Mouse (Mus musculus) kidney, embryonic 14.5 days (tissue): ENCODE data around the gene Arl3. TPM values are rescaled to one million over a fixed set of nuclear protein-coding genes. Genes with fewer than 3 reads are reported as not detected.
A peak's percentile ranks its signal among the peaks of the same experiment; 100 is the strongest.

Experiments used
- ATAC-seq: fragments of 200-750 bp; cut with Nextera tagmentation; 2 replicates; pipeline ENCODE4 v1.8.0; 2017; ENCODE audit warnings: moderate number of reproducible peaks, mild to moderate bottlenecking, moderate TSS enrichment, moderate library complexity; ENCODE audit not compliant: low FRiP score, low TSS enrichment
- H3K27ac ChIP-seq: fragments of 300-500 bp; sonication (generic); 2 replicates; pipeline ENCODE4 v1.5.1; 2014; ENCODE audit warnings: low read depth, mild to moderate bottlenecking, low read length, moderate library complexity, mixed read lengths
- H3K27me3 ChIP-seq: fragments of 300-500 bp; sonication (generic); 2 replicates; pipeline ENCODE4 v1.6.1; 2014; ENCODE audit warnings: mild to moderate bottlenecking, low read length; ENCODE audit not compliant: control insufficient read depth, insufficient read depth
- H3K36me3 ChIP-seq: fragments of 300-500 bp; sonication (generic); 2 replicates; pipeline ENCODE4 v1.6.1; 2014; ENCODE audit warnings: low read length, mixed read lengths; ENCODE audit not compliant: control insufficient read depth, insufficient read depth
- H3K4me1 ChIP-seq: fragments of 300-500 bp; sonication (generic); 2 replicates; pipeline ENCODE4 v1.6.1; 2014; ENCODE audit warnings: low read length, mixed read lengths; ENCODE audit not compliant: control insufficient read depth, insufficient read depth
- H3K4me2 ChIP-seq: fragments of 300-500 bp; sonication (generic); replicated peaks from 2 replicates; pipeline ENCODE4 v1.6.1; 2014; ENCODE audit warnings: low read depth, mild to moderate bottlenecking, low read length
- H3K4me3 ChIP-seq: fragments of 300-500 bp; sonication (generic); 2 replicates; pipeline ENCODE4 v1.5.1; 2014; ENCODE audit warnings: mild to moderate bottlenecking, low read length
- H3K9ac ChIP-seq: fragments of 300-500 bp; sonication (generic); 2 replicates; pipeline ENCODE4 v1.6.1; 2014; ENCODE audit warnings: low read depth, mild to moderate bottlenecking, low read length, moderate library complexity
- H3K9me3 ChIP-seq: fragments of 300-500 bp; sonication (generic); 2 replicates; pipeline ENCODE4 v1.6.1; 2016; ENCODE audit warnings: low read length; ENCODE audit not compliant: control insufficient read depth
- WGBS: fragments of 180-500 bp; shearing (Covaris S2); extraction: QIAGEN DNeasy Blood & Tissue Kit; methylation state at CpG from one replicate; pipeline ENCODE4 v1.1.7; 2014; 5-methylcytosine and 5-hydroxymethylcytosine counted together
- polyA plus RNA-seq: library from polyadenylated mRNA; unstranded; fragments of >200 nt; fragmentation: Nextera tagmentation; extraction: Ambion mirVana; gene quantifications from 2 replicates; pipeline ENCODE4 v1.2.1, GENCODE M21; 2014

Arl3 gene
- polyA plus RNA-seq, 1 experiment from 2014 or later = 98.3 TPM

GRCm38 (mm10) chr19:46598187-46598586 lies 25.2 kb upstream of the Arl3 start:
- WGBS = 76% methylated on average over 4 of the region's 4 CpGs
- Histone ChIP-seq H3K4me1 (peaks cover 21% of the 10 kb centered on the region), H3K4me2 (peak overlapping the region; percentile 30), H3K9me3 (no peaks in the 10 kb centered on the region), H3K4me3 (peak overlapping the region; percentile 93; the same call in 1 of the 2 replicates), H3K36me3 (peaks cover 7% of the 10 kb centered on the region), H3K27me3 (no peaks in the 10 kb centered on the region), H3K9ac (no peak overlapping the region), H3K27ac (no peak overlapping the region)
- ATAC-seq = no peak

- H3K27ac ChIP-seq = no peak overlapping the region
- H3K4me2 ChIP-seq = no peak overlapping the region
- 86% methylated on average over 9 of the region's 9 CpGs for WGBS
- H3K36me3 ChIP-seq = peaks cover 42% of the 10 kb centered on the region
- no peak overlapping the region for H3K9ac ChIP-seq
- peaks cover under 1% of the 10 kb centered on the region; the same call in 1 of the 2 replicates for H3K4me1 ChIP-seq
- no peaks in the 10 kb centered on the region for H3K27me3 ChIP-seq
- H3K9me3 ChIP-seq = no peaks in the 10 kb centered on the region
- no peak for ATAC-seq
- H3K4me3 ChIP-seq = no peak overlapping the region
Measured at GRCm38 (mm10) chr19:46592751-46593439, 19.9 kb upstream of the Arl3 start.

DNA sequence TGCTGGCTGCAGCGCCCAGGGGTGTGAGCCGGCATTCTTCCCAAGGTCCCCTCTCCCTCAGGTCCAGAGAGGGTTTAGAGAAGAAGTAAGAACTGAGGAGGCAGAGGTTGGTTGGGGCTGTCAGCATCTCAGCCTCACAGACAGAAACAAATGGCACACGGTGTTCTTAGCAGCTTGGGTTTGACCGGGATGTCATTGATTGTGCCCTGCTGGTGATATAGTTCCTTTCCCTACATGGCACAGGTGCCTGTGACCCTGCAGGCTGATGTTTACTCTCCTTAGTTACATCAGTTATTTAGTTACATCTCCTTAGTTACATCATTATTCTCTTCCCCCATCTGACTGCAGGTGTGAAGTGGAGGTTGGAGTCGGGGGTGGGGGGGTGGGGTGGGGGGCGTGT lies 18.6 kb upstream of the Arl3 start:
- H3K4me3 ChIP-seq = no peak overlapping the region
- H3K27me3 ChIP-seq = no peaks in the 10 kb centered on the region
- H3K9me3 ChIP-seq = no peaks in the 10 kb centered on the region
- H3K27ac ChIP-seq = no peak overlapping the region
- peaks cover 42% of the 10 kb centered on the region for H3K36me3 ChIP-seq
- no peak overlapping the region for H3K4me2 ChIP-seq
- no peak for ATAC-seq
- no peaks in the 10 kb centered on the region for H3K4me1 ChIP-seq
- no peak overlapping the region for H3K9ac ChIP-seq
- WGBS = 80% methylated on average over 6 of the region's 6 CpGs

GRCm38 (mm10) chr19:46587823-46588508 lies 15.0 kb upstream of the Arl3 start:
- Histone ChIP-seq H3K9ac (no peak overlapping the region), H3K27ac (no peak overlapping the region), H3K4me2 (no peak overlapping the region), H3K4me3 (no peak overlapping the region), H3K36me3 (peaks cover 42% of the 10 kb centered on the region), H3K27me3 (no peaks in the 10 kb centered on the region), H3K4me1 (no peaks in the 10 kb centered on the region), H3K9me3 (no peaks in the 10 kb centered on the region)
- WGBS = 53% methylated on average over 13 of the region's 13 CpGs
- peak; percentile 78 for ATAC-seq

GRCm38 (mm10) chr19:46575196-46575595 lies 2.2 kb upstream of the Arl3 start:
- Histone ChIP-seq H3K27me3 (no peaks in the 10 kb centered on the region), H3K4me3 (no peak overlapping the region), H3K27ac (0 out of 2 replicates have a peak overlapping the region, but pooled peaks have one; percentile 37), H3K36me3 (no peaks in the 10 kb centered on the region), H3K4me2 (peak overlapping the region; percentile 15), H3K9me3 (no peaks in the 10 kb centered on the region), H3K9ac (no peak overlapping the region), H3K4me1 (peaks cover 17% of the 10 kb centered on the region)
- WGBS = 48% methylated on average over 4 of the region's 4 CpGs
- ATAC-seq = no peak

- no peak overlapping the region for H3K27ac ChIP-seq
- 44% methylated on average over 6 of the region's 6 CpGs for WGBS
- no peak for ATAC-seq
Measured at GRCm38 (mm10) chr19:46573990-46574389, 992 bp upstream of the Arl3 start.

DNA sequence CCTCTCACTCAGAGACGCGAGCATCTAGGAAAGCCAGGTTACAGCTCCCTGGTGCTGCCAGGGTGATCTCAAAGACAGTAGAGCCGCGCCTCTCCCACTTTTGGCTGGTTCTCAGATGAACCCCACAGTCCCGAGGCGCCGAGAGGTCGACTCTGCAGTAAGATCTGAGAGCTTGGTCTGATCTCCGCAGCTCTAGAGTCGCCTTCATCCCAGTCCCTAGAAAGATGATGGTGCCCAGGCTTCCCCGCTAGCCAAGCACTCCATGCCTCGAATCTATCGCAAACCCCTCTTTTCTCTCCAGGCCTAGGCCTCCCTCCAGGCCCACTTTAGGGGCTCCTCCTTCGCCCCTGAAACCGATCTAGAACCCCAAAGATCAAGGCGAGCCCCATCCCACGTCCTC lies 450 bp downstream of the Arl3 start:
- Histone ChIP-seq H3K9me3 (no peaks in the 10 kb centered on the region), H3K36me3 (no peaks in the 10 kb centered on the region), H3K4me2 (peak overlapping the region; percentile 76), H3K4me3 (peak overlapping the region; percentile 53), H3K4me1 (peaks cover 17% of the 10 kb centered on the region), H3K9ac (peak overlapping the region; percentile 71), H3K27me3 (no peaks in the 10 kb centered on the region), H3K27ac (peak overlapping the region; percentile 30)
- 1% methylated on average over 17 of the region's 17 CpGs for WGBS
- peak; percentile 22 for ATAC-seq

More at GRCm38 (mm10) chr19:46573990-46574389, 992 bp upstream of the Arl3 start:
- H3K9me3 ChIP-seq = no peaks in the 10 kb centered on the region
- H3K4me2 ChIP-seq = peak overlapping the region; percentile 44
- peaks cover 17% of the 10 kb centered on the region for H3K4me1 ChIP-seq
- peak overlapping the region; percentile 53 for H3K4me3 ChIP-seq
- H3K27me3 ChIP-seq = no peaks in the 10 kb centered on the region
- no peaks in the 10 kb centered on the region for H3K36me3 ChIP-seq
- peak overlapping the region; percentile 67; the same call in 1 of the 2 replicates for H3K9ac ChIP-seq

DNA sequence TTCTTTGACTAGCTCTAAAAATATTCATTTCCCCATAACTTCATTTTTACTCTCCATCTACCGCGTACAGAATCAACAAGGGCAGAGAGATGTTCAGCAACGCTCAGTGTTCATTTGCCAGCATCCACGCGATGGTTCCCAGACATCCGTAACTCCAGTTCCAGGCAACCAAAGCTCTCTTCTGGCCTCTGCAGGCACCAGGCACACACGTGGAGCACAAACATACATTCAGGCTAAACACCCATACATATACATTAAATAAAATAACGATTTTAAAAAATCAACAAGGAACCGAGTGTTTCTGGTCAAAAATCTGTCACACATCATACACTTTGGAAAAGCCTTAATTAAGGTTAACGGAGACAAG lies 1.1 kb downstream of the Arl3 start:
- ATAC-seq = no peak

More for the DNA sequence above, 1.1 kb downstream of the Arl3 start:
- Histone ChIP-seq H3K4me2 (peak overlapping the region; percentile 76), H3K27ac (no peak overlapping the region), H3K4me1 (peaks cover 17% of the 10 kb centered on the region), H3K9me3 (no peaks in the 10 kb centered on the region), H3K9ac (peak overlapping the region; percentile 71; the same call in 1 of the 2 replicates), H3K36me3 (no peaks in the 10 kb centered on the region), H3K27me3 (no peaks in the 10 kb centered on the region), H3K4me3 (peak overlapping the region; percentile 53)
- WGBS = 26% methylated on average over 10 of the region's 10 CpGs
